Mouse (Mus musculus): ENCODE results near the gene Mdn1.

Mdn1 gene

GRCm38 (mm10) chr4:32787110-32787509 lies 130.2 kb downstream of the Mdn1 start:
- no peak for DNase-seq (ENCODE audit: low read depth, low spot score)

- no peak for DNase-seq (ENCODE audit: low read depth, low spot score)
Measured at GRCm38 (mm10) chr4:32789020-32789419, 132.1 kb downstream of the Mdn1 start.

GRCm38 (mm10) chr4:32798976-32799375 lies 142.1 kb downstream of the Mdn1 start:
- DNase-seq (ENCODE audit: low read depth, low spot score), result no peak

GRCm38 (mm10) chr4:32799966-32800576 lies 143.2 kb downstream of the Mdn1 start, which contains the start of gene Lyrm2:
TSS of gene Lyrm2 (plus strand) at chr4:32800253.
- DNase-seq (ENCODE audit: low read depth, low spot score), result peak; percentile 81

GRCm38 (mm10) chr4:32800577-32801170 lies 143.8 kb downstream of the Mdn1 start:
- peak; percentile 25 for DNase-seq (ENCODE audit: low read depth, low spot score)

- no peak for DNase-seq (ENCODE audit: low read depth, low spot score)
Measured at GRCm38 (mm10) chr4:32817478-32817877, 160.6 kb downstream of the Mdn1 start.

- DNase-seq (ENCODE audit: low read depth, low spot score), result no peak
Measured at GRCm38 (mm10) chr4:32820676-32821075, 163.8 kb downstream of the Mdn1 start.

GRCm38 (mm10) chr4:32824254-32824653 lies 167.3 kb downstream of the Mdn1 start:
- DNase-seq (ENCODE audit: low read depth, low spot score), result no peak

All from forelimb bud, embryonic 11.5 days (tissue).